Mouse (Mus musculus) MEL (cell line): Measurements from ENCODE around the gene Tnfrsf1b.

Experiments used
- CTCF ChIP-seq, 3 experiments: IDR thresholded peaks in 2 of 3; conservative IDR thresholded peaks in 1 of 3; 2 replicates each; pipeline ENCODE4 v1.5.1; 2011 to 2012; ENCODE audit warnings: low read length in 3 of 3, low read depth in 2 of 3, mild to moderate bottlenecking in 2 of 3, improper control_type of control experiment in 1 of 3, inconsistent platforms in 1 of 3, mixed read lengths in 1 of 3, moderate library complexity in 1 of 3; ENCODE audit not compliant: control insufficient read depth in 1 of 3, insufficient read depth in 1 of 3, poor library complexity in 1 of 3, severe bottlenecking in 1 of 3
- E2F4 ChIP-seq: IDR thresholded peaks from 2 replicates; pipeline ENCODE4 v1.6.1; 2011; ENCODE audit warnings: low read depth, low read length, improper control_type of control experiment, borderline replicate concordance
- GATA1 ChIP-seq: IDR thresholded peaks from 2 replicates; pipeline ENCODE4 v1.6.1; 2011; ENCODE audit warnings: low read depth, low read length, improper control_type of control experiment
- HCFC1 ChIP-seq: IDR thresholded peaks from 2 replicates; pipeline ENCODE4 v1.6.1; 2012; ENCODE audit warnings: low read depth, mild to moderate bottlenecking, inconsistent platforms, low read length, improper control_type of control experiment, moderate library complexity
- MAFK ChIP-seq: IDR thresholded peaks from 2 replicates; pipeline ENCODE4 v1.6.1; 2011; ENCODE audit warnings: low read depth, mild to moderate bottlenecking, low read length, improper control_type of control experiment, borderline replicate concordance
- MXI1 ChIP-seq: IDR thresholded peaks from 2 replicates; pipeline ENCODE4 v1.6.1; 2011; ENCODE audit warnings: mild to moderate bottlenecking, low read depth, low read length, improper control_type of control experiment
- NRF1 ChIP-seq: IDR thresholded peaks from 2 replicates; pipeline ENCODE4 v1.6.1; 2014; ENCODE audit warnings: low read depth, mild to moderate bottlenecking, inconsistent platforms, low read length, improper control_type of control experiment, moderate library complexity; ENCODE audit not compliant: poor library complexity, insufficient read depth, severe bottlenecking
- POLR2A ChIP-seq, 2 experiments: IDR thresholded peaks; 2 replicates each; pipeline ENCODE4 v1.6.1; 2011 to 2012; ENCODE audit warnings: low read length in 2 of 2, mild to moderate bottlenecking in 2 of 2, control low read depth in 1 of 2, improper control_type of control experiment in 1 of 2, low read depth in 1 of 2, moderate library complexity in 1 of 2; ENCODE audit not compliant: control insufficient read depth in 1 of 2, insufficient read depth in 1 of 2, poor library complexity in 1 of 2
- TAL1 ChIP-seq: IDR thresholded peaks from 2 replicates; pipeline ENCODE4 v1.6.1; 2012; ENCODE audit warnings: mild to moderate bottlenecking, inconsistent platforms, low read length, moderate library complexity, mixed read lengths
- UBTF ChIP-seq: IDR thresholded peaks from 2 replicates; pipeline ENCODE4 v1.6.1; 2012; ENCODE audit warnings: low read depth, mild to moderate bottlenecking, inconsistent platforms, low read length, improper control_type of control experiment, moderate library complexity, borderline replicate concordance; ENCODE audit not compliant: insufficient read depth
- ZC3H11A ChIP-seq: IDR thresholded peaks from 2 replicates; pipeline ENCODE4 v1.6.1; 2012; ENCODE audit warnings: low read depth, mild to moderate bottlenecking, inconsistent platforms, low read length, improper control_type of control experiment
- ZNF384 ChIP-seq: IDR thresholded peaks from 2 replicates; pipeline ENCODE4 v1.6.1; 2012; ENCODE audit warnings: low read depth, mild to moderate bottlenecking, inconsistent platforms, low read length, improper control_type of control experiment

DNA sequence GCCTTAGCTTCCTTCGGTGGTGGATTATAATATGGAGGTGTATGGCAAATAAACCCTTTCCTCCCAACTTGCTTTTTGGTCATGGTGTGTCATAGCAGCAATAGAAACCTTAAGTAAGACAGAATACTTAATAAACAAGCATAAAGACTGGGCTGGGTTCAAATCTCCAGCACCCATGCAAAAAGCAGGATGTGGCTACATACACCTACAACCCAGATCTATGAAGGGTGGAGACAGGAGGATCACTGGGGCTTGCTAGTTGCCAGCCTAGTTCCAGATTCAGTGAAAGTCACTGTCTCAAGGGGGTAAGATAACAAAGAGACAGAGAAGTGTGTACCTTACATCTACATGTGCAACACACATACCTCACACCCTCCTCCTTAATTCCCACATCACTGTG lies 16.9 kb upstream of the Tnfrsf1b start:
- no peak for TF ChIP-seq NRF1
- no peak for TF ChIP-seq POLR2A (IDR thresholded peaks at IDR 0.05; ENCODE audit: control insufficient read depth in 1 of 2, insufficient read depth in 1 of 2, low read depth in 1 of 2, low read length in 2 of 2, poor library complexity in 1 of 2)
- TF ChIP-seq ZNF384: no peak
- no peak for TF ChIP-seq CTCF (IDR thresholded peaks at IDR 0.05 in 2 of 3, conservative IDR thresholded peaks at IDR 0.05 in 1 of 3; ENCODE audit: control insufficient read depth in 1 of 3, insufficient read depth in 1 of 3, low read depth in 2 of 3, low read length in 3 of 3, poor library complexity in 1 of 3, severe bottlenecking in 1 of 3)
- TF ChIP-seq UBTF: no peak
- no peak for TF ChIP-seq GATA1
- TF ChIP-seq ZC3H11A: no peak
- no peak for TF ChIP-seq HCFC1
- TF ChIP-seq TAL1: no peak
- TF ChIP-seq E2F4: no peak
- TF ChIP-seq MXI1: no peak
- TF ChIP-seq MAFK: no peak
